Mouse (Mus musculus) ES-E14 (cell line): Measurements from ENCODE around the gene Zfp874b.
"Not testable (repeated sequence)": the region's sequence is repeated elsewhere in the genome, so short reads cannot be mapped to it uniquely, and the experiment has no call there.

ENCODE experiments used
- CHD2 ChIP-seq: IDR thresholded peaks from 2 replicates; pipeline ENCODE4 v1.6.1; 2014; ENCODE audit warnings: mild to moderate bottlenecking, low read depth, low read length, inconsistent platforms
- ZC3H11A ChIP-seq: IDR thresholded peaks from 2 replicates; pipeline ENCODE4 v1.6.1; 2012; ENCODE audit warnings: low read depth, mild to moderate bottlenecking, inconsistent platforms, low read length, borderline replicate concordance

DNA sequence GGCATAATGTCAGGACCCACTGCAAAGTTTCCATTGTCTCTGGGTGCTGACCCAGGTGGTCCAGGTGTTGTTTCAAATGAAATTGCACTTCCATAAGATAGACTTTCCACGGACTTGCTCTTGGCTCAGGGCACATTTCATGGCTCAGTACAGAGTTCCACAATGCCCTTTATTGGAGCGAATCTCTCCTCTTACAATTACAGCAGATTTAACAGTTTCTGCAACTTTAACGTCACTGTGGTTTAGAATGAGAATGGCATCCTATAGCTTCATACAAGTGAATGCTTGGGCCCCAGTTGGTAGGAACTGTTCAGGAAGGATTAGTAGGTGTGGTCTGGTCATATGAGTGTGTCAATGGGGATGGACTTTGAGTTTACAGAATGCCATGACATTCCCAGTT is 47.0 kb downstream of the Zfp874b start:
- not testable (repeated sequence) for TF ChIP-seq ZC3H11A, CHD2
